Comparison of ENCODE assay signal across 17 mouse cellular contexts in the genomic region with DNA sequence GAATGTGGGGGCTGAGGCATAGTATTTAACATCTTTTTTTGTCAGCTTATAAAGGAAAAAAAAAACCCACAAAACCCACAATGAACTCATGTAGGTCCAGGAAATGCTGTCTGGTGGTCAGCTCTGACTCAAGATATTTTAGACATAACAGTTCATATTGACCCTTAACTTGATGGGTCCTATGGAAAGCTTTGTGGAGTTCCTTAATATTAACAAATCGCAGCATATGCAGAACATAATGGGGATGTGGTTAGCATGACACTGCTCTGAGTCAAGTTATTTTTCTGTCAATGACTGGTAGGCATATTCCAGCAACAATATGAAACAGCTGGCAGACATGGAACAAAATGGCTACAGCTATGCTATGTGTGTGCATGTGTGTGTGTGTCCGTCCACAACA.
"Had no signal": no experiment of that assay in that cellular context is flagged by ENCODE, and none has a peak within 500 bp of the region (broad histone marks: within the 10 kb centered on the region; RNA-seq: fewer than 3 reads in every experiment).

No protein-coding gene starts in this region.

- H3K4me2 ChIP-seq: lung, embryonic 15.5 days; midbrain, embryonic 11.5 days; midbrain, embryonic 13.5 days; midbrain, embryonic 15.5 days; neural tube, embryonic 12.5 days; stomach, embryonic 15.5 days had no signal

- H3K4me1 ChIP-seq: lung, embryonic 15.5 days; midbrain, embryonic 13.5 days; midbrain, embryonic 15.5 days; neural tube, embryonic 12.5 days; stomach, embryonic 15.5 days had no signal

- DNase-seq: liver, postnatal 0 days; lung, adult 2 months; lung, postnatal 14 days; lung, postnatal 36 days; right cerebral cortex, postnatal 14 days; thymus, adult 18-20 months; thymus, postnatal 14 days; thymus, postnatal 36 days had no signal

- H3K9ac ChIP-seq: liver, postnatal 0 days; lung, embryonic 15.5 days; midbrain, embryonic 13.5 days; midbrain, embryonic 15.5 days; neural tube, embryonic 12.5 days; stomach, embryonic 15.5 days had no signal

- H3K4me3 ChIP-seq: lung, embryonic 15.5 days; megakaryocyte, embryonic 14.5 days; midbrain, embryonic 13.5 days; midbrain, embryonic 15.5 days; neural tube, embryonic 12.5 days; stomach, embryonic 15.5 days had no signal

- ATAC-seq: liver, postnatal 0 days; lung, postnatal 0 days; midbrain, embryonic 13.5 days; midbrain, embryonic 15.5 days had no signal

- H3K27ac ChIP-seq: lung, embryonic 15.5 days; macrophage; midbrain, embryonic 13.5 days; midbrain, embryonic 15.5 days; neural tube, embryonic 12.5 days; stomach, embryonic 15.5 days had no signal

- H3K36me3 ChIP-seq: lung, embryonic 15.5 days; midbrain, embryonic 13.5 days; midbrain, embryonic 15.5 days; neural tube, embryonic 12.5 days; stomach, embryonic 15.5 days had no signal

- H3K27me3 ChIP-seq: lung, embryonic 15.5 days; midbrain, embryonic 13.5 days; midbrain, embryonic 15.5 days; neural tube, embryonic 12.5 days; stomach, embryonic 15.5 days had no signal

- H3K9me3 ChIP-seq: stomach, embryonic 15.5 days had no signal
